Mouse (Mus musculus): ENCODE data around the gene Bag5. TPM values are rescaled to one million over a fixed set of nuclear protein-coding genes. Genes with fewer than 3 reads are reported as not detected.

The Bag5 gene
- polyA plus RNA-seq, 1 experiment from 2014 or later = 62.2 TPM

DNA sequence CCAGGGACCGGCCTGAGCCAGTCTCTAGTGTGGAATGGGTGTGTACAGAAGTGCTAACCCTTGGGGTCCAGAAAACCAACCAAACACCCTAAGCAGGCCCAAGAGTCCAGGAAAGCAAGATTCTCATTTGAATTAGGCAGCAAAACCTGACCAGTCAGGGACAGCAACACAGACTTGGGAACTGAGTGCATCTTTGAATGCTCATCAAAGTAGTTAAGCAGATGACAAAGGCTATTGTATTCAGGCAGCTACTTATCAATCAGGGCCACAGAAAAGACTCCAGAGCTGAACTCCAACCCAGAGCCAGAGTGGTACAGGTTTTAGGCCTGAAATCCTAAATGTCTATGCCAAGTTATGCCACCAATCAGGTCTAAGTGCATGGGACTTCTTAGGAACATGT is 52.4 kb downstream of the Bag5 start:
- H3K4me3 ChIP-seq (ENCODE audit: low read depth, low read length) = no peak overlapping the region
- ATAC-seq (ENCODE audit: low FRiP score) (no peak), DNase-seq (ENCODE audit: low spot score, missing footprints) (no peak)
- H3K4me1 ChIP-seq (ENCODE audit: control insufficient read depth, insufficient read depth, low read length) = peaks cover 9% of the 10 kb centered on the region
- no peak overlapping the region for H3K27ac ChIP-seq (ENCODE audit: low read depth, low read length)
- WGBS = 95% methylated on average over 1 of the region's 1 CpGs
- H3K4me2 ChIP-seq = no peak overlapping the region
- H3K36me3 ChIP-seq (ENCODE audit: control insufficient read depth, insufficient read depth, low read length) = peaks cover 14% of the 10 kb centered on the region
- no peak overlapping the region for H3K9ac ChIP-seq (ENCODE audit: low read length)
- H3K27me3 ChIP-seq (ENCODE audit: control insufficient read depth, insufficient read depth, low read length) = no peaks in the 10 kb centered on the region
- H3K9me3 ChIP-seq (ENCODE audit: control insufficient read depth, low read length) = no peaks in the 10 kb centered on the region

Other genes starting within 250 kb of the Bag5 start
- 4.2 and 6.0 TPM in 2 replicates for gene Gm266, start 227.4 kb downstream of the Bag5 start, polyA plus RNA-seq (2014; fragmentation: Nextera tagmentation; extraction: Ambion mirVana)
- gene Eif5, start 175.2 kb downstream of the Bag5 start, polyA plus RNA-seq (2014; fragmentation: Nextera tagmentation; extraction: Ambion mirVana) = 726 and 782 TPM in 2 replicates
- 69.9 and 73.7 TPM in 2 replicates for gene Mark3, start 138.7 kb downstream of the Bag5 start, polyA plus RNA-seq (2014; fragmentation: Nextera tagmentation; extraction: Ambion mirVana)
- gene Ckb, start 40.9 kb downstream of the Bag5 start, polyA plus RNA-seq (2014; fragmentation: Nextera tagmentation; extraction: Ambion mirVana) = 2,717 and 2,900 TPM in 2 replicates
- 5.5 and 6.0 TPM in 2 replicates for gene Trmt61a, start 35.2 kb downstream of the Bag5 start, polyA plus RNA-seq (2014; fragmentation: Nextera tagmentation; extraction: Ambion mirVana)
- 50.8 and 54.7 TPM in 2 replicates for gene Apopt1, start within 50 bp of the Bag5 start, polyA plus RNA-seq (2014; fragmentation: Nextera tagmentation; extraction: Ambion mirVana)
- gene Klc1, start 45.6 kb upstream of the Bag5 start, polyA plus RNA-seq (2014; fragmentation: Nextera tagmentation; extraction: Ambion mirVana) = 282 and 288 TPM in 2 replicates
- 11.1 and 12.6 TPM in 2 replicates for gene Xrcc3, start 100.6 kb upstream of the Bag5 start, polyA plus RNA-seq (2014; fragmentation: Nextera tagmentation; extraction: Ambion mirVana)
- gene Zfyve21, start 100.9 kb upstream of the Bag5 start, polyA plus RNA-seq (2014; fragmentation: Nextera tagmentation; extraction: Ambion mirVana) = 63.7 and 64.1 TPM in 2 replicates
- 4.9 and 6.3 TPM in 2 replicates for gene Ppp1r13b, start 194.9 kb upstream of the Bag5 start, polyA plus RNA-seq (2014; fragmentation: Nextera tagmentation; extraction: Ambion mirVana)

Measured in midbrain, embryonic 11.5 days (tissue).